Mouse (Mus musculus) MEL (cell line): ENCODE results near the gene Zfp87. TPM values are rescaled to one million over a fixed set of nuclear protein-coding genes. Genes with fewer than 3 reads are reported as not detected.
A peak's percentile ranks its signal among the peaks of the same experiment; 100 is the strongest.

Experiments
- DNase-seq: peaks from one replicate; pipeline ENCODE4 v3.0.0; 2011; ENCODE audit warnings: low read depth, low spot score
- H3K27ac ChIP-seq: 2 replicates; pipeline ENCODE4 v1.5.1; 2012; ENCODE audit warnings: low read depth, mild to moderate bottlenecking, control low read depth, low read length, moderate library complexity; ENCODE audit not compliant: control insufficient read depth
- H3K27me3 ChIP-seq, 2 experiments: fragments of 150-350 bp in 1 of 2; sonication (generic) in 1 of 2; 2 replicates each; pipeline ENCODE4 v1.6.1; 2012; ENCODE audit warnings: low read length in 2 of 2, mild to moderate bottlenecking in 2 of 2, improper control_type of control experiment in 1 of 2, moderate library complexity in 1 of 2; ENCODE audit not compliant: insufficient read depth in 2 of 2, control insufficient read depth in 1 of 2
- H3K36me3 ChIP-seq, 2 experiments: 2 replicates each; pipeline ENCODE4 v1.6.1; 2012 to 2014; ENCODE audit warnings: low read length in 2 of 2, improper control_type of control experiment in 1 of 2, inconsistent platforms in 1 of 2, mild to moderate bottlenecking in 1 of 2; ENCODE audit not compliant: insufficient read depth in 2 of 2, control insufficient read depth in 1 of 2
- H3K4me1 ChIP-seq, 2 experiments: fragments of 150-350 bp in 1 of 2; sonication (generic) in 1 of 2; 2 replicates each; pipeline ENCODE4 v1.6.1; 2012; ENCODE audit warnings: low read length in 2 of 2, improper control_type of control experiment in 1 of 2, mild to moderate bottlenecking in 1 of 2; ENCODE audit not compliant: insufficient read depth in 2 of 2, control insufficient read depth in 1 of 2
- H3K4me3 ChIP-seq, 2 experiments: fragments of 150-350 bp in 1 of 2; sonication (generic) in 1 of 2; 2 replicates each; pipeline ENCODE4 v1.5.1; 2012; ENCODE audit warnings: low read depth in 2 of 2, low read length in 2 of 2, mild to moderate bottlenecking in 2 of 2, moderate library complexity in 2 of 2, control low read depth in 1 of 2, improper control_type of control experiment in 1 of 2; ENCODE audit not compliant: control insufficient read depth in 1 of 2, insufficient read depth in 1 of 2
- H3K79me2 ChIP-seq: 2 replicates; pipeline ENCODE4 v1.6.1; 2012; ENCODE audit warnings: mild to moderate bottlenecking, low read length, moderate library complexity; ENCODE audit not compliant: control insufficient read depth, poor library complexity, insufficient read depth
- H3K9ac ChIP-seq: 2 replicates; pipeline ENCODE4 v1.6.1; 2012; ENCODE audit warnings: low read depth, mild to moderate bottlenecking, control low read depth, low read length, moderate library complexity; ENCODE audit not compliant: control insufficient read depth, poor library complexity, severe bottlenecking
- H3K9me3 ChIP-seq: fragments of 150-350 bp; sonication (generic); replicated peaks from 2 replicates; pipeline ENCODE4 v1.6.1; 2012; ENCODE audit warnings: mild to moderate bottlenecking, low read length, improper control_type of control experiment, moderate library complexity; ENCODE audit not compliant: insufficient read depth
- CHD2 ChIP-seq: IDR thresholded peaks from 2 replicates; pipeline ENCODE4 v1.6.1; 2011; ENCODE audit warnings: low read length, improper control_type of control experiment
- CTCF ChIP-seq, 3 experiments: IDR thresholded peaks in 2 of 3; conservative IDR thresholded peaks in 1 of 3; 2 replicates each; pipeline ENCODE4 v1.5.1; 2011 to 2012; ENCODE audit warnings: low read length in 3 of 3, low read depth in 2 of 3, mild to moderate bottlenecking in 2 of 3, improper control_type of control experiment in 1 of 3, inconsistent platforms in 1 of 3, mixed read lengths in 1 of 3, moderate library complexity in 1 of 3; ENCODE audit not compliant: control insufficient read depth in 1 of 3, insufficient read depth in 1 of 3, poor library complexity in 1 of 3, severe bottlenecking in 1 of 3
- ELF1 ChIP-seq: IDR thresholded peaks from 2 replicates; pipeline ENCODE4 v1.6.1; 2014; ENCODE audit warnings: low read depth, mild to moderate bottlenecking, inconsistent platforms, low read length, improper control_type of control experiment, moderate library complexity
- ETS1 ChIP-seq: IDR thresholded peaks from 2 replicates; pipeline ENCODE4 v1.6.1; 2012; ENCODE audit warnings: low read depth, mild to moderate bottlenecking, inconsistent platforms, low read length, improper control_type of control experiment, moderate library complexity
- JUND ChIP-seq: IDR thresholded peaks from 2 replicates; pipeline ENCODE4 v1.6.1; 2011; ENCODE audit warnings: low read depth, mild to moderate bottlenecking, improper control_type of control experiment, low read length
- MAZ ChIP-seq: IDR thresholded peaks from 2 replicates; pipeline ENCODE4 v1.6.1; 2012; ENCODE audit warnings: low read depth, mild to moderate bottlenecking, inconsistent platforms, low read length, improper control_type of control experiment
- MXI1 ChIP-seq: IDR thresholded peaks from 2 replicates; pipeline ENCODE4 v1.6.1; 2011; ENCODE audit warnings: mild to moderate bottlenecking, low read depth, low read length, improper control_type of control experiment
- NELFE ChIP-seq: IDR thresholded peaks from 2 replicates; pipeline ENCODE4 v1.6.1; 2011; ENCODE audit warnings: low read depth, low read length, improper control_type of control experiment
- POLR2A ChIP-seq, 2 experiments: IDR thresholded peaks; 2 replicates each; pipeline ENCODE4 v1.6.1; 2011 to 2012; ENCODE audit warnings: low read length in 2 of 2, mild to moderate bottlenecking in 2 of 2, control low read depth in 1 of 2, improper control_type of control experiment in 1 of 2, low read depth in 1 of 2, moderate library complexity in 1 of 2; ENCODE audit not compliant: control insufficient read depth in 1 of 2, insufficient read depth in 1 of 2, poor library complexity in 1 of 2
- POLR2AphosphoS2 ChIP-seq: IDR thresholded peaks from 2 replicates; pipeline ENCODE4 v1.6.1; 2011; ENCODE audit warnings: low read length, improper control_type of control experiment
- POLR2AphosphoS5 ChIP-seq: IDR thresholded peaks from 2 replicates; pipeline ENCODE4 v1.6.1; 2012; ENCODE audit warnings: low read depth, borderline replicate concordance, mild to moderate bottlenecking, inconsistent platforms, low read length, moderate library complexity, mixed read lengths
- RAD21 ChIP-seq: IDR thresholded peaks from 2 replicates; pipeline ENCODE4 v1.6.1; 2011; ENCODE audit warnings: mild to moderate bottlenecking, low read depth, low read length, improper control_type of control experiment
- SMC3 ChIP-seq: IDR thresholded peaks from 2 replicates; pipeline ENCODE4 v1.6.1; 2011; ENCODE audit warnings: low read depth, low read length, improper control_type of control experiment
- TAL1 ChIP-seq: IDR thresholded peaks from 2 replicates; pipeline ENCODE4 v1.6.1; 2012; ENCODE audit warnings: mild to moderate bottlenecking, inconsistent platforms, low read length, moderate library complexity, mixed read lengths
- TBP ChIP-seq: IDR thresholded peaks from 2 replicates; pipeline ENCODE4 v1.8.0; 2011; ENCODE audit warnings: low read depth, low read length, improper control_type of control experiment
- USF1 ChIP-seq: IDR thresholded peaks from 2 replicates; pipeline ENCODE4 v1.6.1; 2014; ENCODE audit warnings: low read depth, mild to moderate bottlenecking, inconsistent platforms, low read length, improper control_type of control experiment, moderate library complexity
- ZC3H11A ChIP-seq: IDR thresholded peaks from 2 replicates; pipeline ENCODE4 v1.6.1; 2012; ENCODE audit warnings: low read depth, mild to moderate bottlenecking, inconsistent platforms, low read length, improper control_type of control experiment
- ZKSCAN1 ChIP-seq: IDR thresholded peaks from 2 replicates; pipeline ENCODE4 v1.6.1; 2012; ENCODE audit warnings: low read depth, mild to moderate bottlenecking, inconsistent platforms, low read length, improper control_type of control experiment, moderate library complexity
- ZMIZ1 ChIP-seq: IDR thresholded peaks from 2 replicates; pipeline ENCODE4 v1.6.1; 2012; ENCODE audit warnings: low read depth, mild to moderate bottlenecking, inconsistent platforms, low read length, improper control_type of control experiment, moderate library complexity
- polyA plus RNA-seq, 2 experiments: library from polyadenylated mRNA; stranded (reverse) in 1 of 2; unstranded in 1 of 2; fragments of >175 nt in 1 of 2; fragments of >200 nt in 1 of 2; gene quantifications; 2 replicates each; pipeline versions ENCODE4 v1.2.1 to v1.2.4; 2012; ENCODE audit warnings: low replicate concordance in 2 of 2, low read depth in 1 of 2; ENCODE audit not compliant: insufficient read length in 2 of 2, insufficient read depth in 1 of 2, missing spikeins in 1 of 2
- total RNA-seq: library from RNA; depleted of rRNA; stranded (reverse); fragments of 300-350 nt; gene quantifications from 2 replicates; pipeline ENCODE4 v1.2.3, GENCODE M21; 2012

Zfp87 gene
- total and polyA plus RNA-seq, 3 experiments, result 11.7 to 28.4 TPM; not detected in 1

DNA sequence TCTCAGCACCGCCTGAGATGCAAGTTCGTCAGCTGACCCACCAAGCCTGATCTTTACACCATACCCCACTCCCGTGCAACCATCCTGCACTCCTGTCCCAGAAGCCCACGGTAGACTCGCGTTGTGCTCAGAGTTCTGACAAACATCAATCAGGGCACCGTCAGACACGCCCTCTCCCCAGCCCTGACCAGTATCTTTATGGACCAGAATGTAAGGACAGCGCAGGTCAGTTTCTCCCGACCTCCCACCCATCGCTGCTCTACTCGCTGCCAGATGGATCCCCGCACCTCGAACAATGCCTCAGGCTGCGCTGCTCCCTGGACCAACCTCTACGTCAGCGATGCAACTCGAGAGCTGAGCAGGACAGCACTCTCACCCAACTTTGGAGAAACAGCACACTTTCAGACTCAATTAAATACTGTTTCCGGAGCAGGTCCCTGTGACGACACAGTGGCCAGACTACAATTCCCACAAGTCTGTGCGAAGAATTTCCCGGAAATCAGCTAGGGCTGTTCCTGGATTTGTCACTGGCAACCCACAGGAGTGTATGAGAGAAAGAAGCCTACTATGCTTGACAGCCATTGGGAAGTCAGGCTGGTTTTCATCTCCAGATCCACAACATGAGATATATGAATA lies 25.8 kb downstream of the Zfp87 start, which contains the start of gene Zfp58 (continued):
- TF ChIP-seq NELFE (peak; percentile 88), ZMIZ1 (peak; percentile 76), JUND (no peak)

- Histone ChIP-seq H3K79me2 (peaks cover 4% of the 10 kb centered on the region), H3K4me3 (no peak overlapping the region), H3K27me3 (no peaks in the 10 kb centered on the region), H3K9me3 (no peaks in the 10 kb centered on the region), H3K36me3 (peaks cover 0 to 18% of the 10 kb centered on the region in 2 experiments; a peak in 3 of 4 replicates), H3K9ac (no peak overlapping the region), H3K4me1 (peaks cover 0 to 8% of the 10 kb centered on the region in 2 experiments; a peak in 2 of 4 replicates), H3K27ac (no peak overlapping the region)
- no peak for DNase-seq
- TF ChIP-seq SMC3 (no peak), RAD21 (no peak), MAZ (no peak), CHD2 (no peak), TBP (no peak), USF1 (no peak), TAL1 (no peak), ZMIZ1 (no peak), ETS1 (no peak), CTCF (IDR thresholded peaks at IDR 0.05 in 2 of 3, conservative IDR thresholded peaks at IDR 0.05 in 1 of 3; ENCODE audit: control insufficient read depth in 1 of 3, insufficient read depth in 1 of 3, low read depth in 2 of 3, low read length in 3 of 3, poor library complexity in 1 of 3, severe bottlenecking in 1 of 3) (no peak), ELF1 (no peak), POLR2A (IDR thresholded peaks at IDR 0.05; ENCODE audit: control insufficient read depth in 1 of 2, insufficient read depth in 1 of 2, low read depth in 1 of 2, low read length in 2 of 2, poor library complexity in 1 of 2) (no peak), POLR2AphosphoS5 (no peak), ZKSCAN1 (no peak), MXI1 (no peak), ZC3H11A (no peak)
These were observed 30.3 kb downstream of the Zfp87 start for GRCm38 (mm10) chr13:67495631-67496030.

- Histone ChIP-seq H3K9me3 (no peaks in the 10 kb centered on the region), H3K9ac (peak overlapping the region; percentile 62), H3K27ac (peak overlapping the region; percentile 30), H3K27me3 (no peaks in the 10 kb centered on the region), H3K79me2 (no peaks in the 10 kb centered on the region; the same call in 1 of the 2 replicates), H3K36me3 (peaks cover 0 to 3% of the 10 kb centered on the region in 2 experiments; a peak in 1 of 4 replicates), H3K4me1 (no peaks in the 10 kb centered on the region; a peak in 1 of 4 replicates), H3K4me3 (peak overlapping the region; percentile 62 to 76)
- no peak for DNase-seq
- TF ChIP-seq POLR2AphosphoS2, result 0 out of 2 replicates have a peak, but pooled peaks have one; percentile 3
- no peak for TF ChIP-seq MAZ
- TF ChIP-seq USF1, result 0 out of 2 replicates have a peak, but pooled peaks have one; percentile 0
- TF ChIP-seq JUND, result no peak
These were observed 41.6 kb downstream of the Zfp87 start for GRCm38 (mm10) chr13:67484424-67484811.
